Mouse (Mus musculus): ENCODE data around the gene Pax3.

Gene Pax3

DNA sequence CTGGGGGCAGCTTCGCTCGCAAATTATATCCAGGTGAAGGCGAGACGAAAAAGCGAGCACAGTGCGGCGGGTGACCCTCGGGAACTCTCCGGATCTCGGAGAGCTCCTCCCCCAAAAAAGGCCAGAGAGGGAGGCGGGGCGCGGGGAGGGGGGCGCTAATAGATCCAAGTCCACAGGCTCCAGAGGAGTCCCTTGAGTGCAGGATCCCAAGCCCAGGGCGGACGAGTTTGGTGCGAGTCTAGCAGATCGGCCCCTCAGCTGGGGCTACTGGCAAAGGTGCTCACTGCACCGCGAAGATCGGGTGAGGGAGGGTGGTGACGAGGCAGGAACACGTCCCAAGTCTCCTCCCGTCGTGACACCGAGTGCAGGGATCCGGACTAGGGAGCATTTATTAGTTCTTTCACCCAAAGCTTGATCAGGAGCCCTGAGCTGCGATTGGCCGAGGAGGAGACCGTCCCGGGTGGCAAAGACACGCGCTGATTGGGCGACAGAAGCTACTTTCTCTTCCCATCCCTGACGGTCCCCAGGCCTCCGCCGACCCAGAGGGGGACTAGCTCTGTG is at the start of gene Pax3:
Gene Pax3 (minus strand): TSS at position 384 of the 561 bp plus-strand sequence.
- peak in 1 of 2 experiments; percentile 45 for DNase-seq

DNA sequence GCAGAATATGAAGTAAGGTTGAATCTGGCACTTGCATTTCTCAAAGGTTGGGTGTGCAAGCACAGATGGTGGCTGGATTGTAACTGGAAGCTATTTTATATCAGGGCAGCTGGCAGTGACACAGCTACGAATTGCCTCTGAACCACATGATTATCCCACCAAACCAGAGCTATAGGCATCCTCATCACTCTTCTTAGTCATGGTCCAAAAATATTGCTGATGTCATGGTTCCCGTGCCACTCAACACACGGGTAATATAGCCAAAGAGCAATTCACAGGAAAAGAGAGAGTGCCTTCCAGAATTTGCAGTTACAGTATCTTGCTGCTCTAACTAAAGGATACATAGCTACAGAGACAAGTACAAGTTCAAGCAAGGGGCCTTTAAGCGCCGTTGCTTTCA is 37.4 kb upstream of the Pax3 start:
- no peak for DNase-seq

DNA sequence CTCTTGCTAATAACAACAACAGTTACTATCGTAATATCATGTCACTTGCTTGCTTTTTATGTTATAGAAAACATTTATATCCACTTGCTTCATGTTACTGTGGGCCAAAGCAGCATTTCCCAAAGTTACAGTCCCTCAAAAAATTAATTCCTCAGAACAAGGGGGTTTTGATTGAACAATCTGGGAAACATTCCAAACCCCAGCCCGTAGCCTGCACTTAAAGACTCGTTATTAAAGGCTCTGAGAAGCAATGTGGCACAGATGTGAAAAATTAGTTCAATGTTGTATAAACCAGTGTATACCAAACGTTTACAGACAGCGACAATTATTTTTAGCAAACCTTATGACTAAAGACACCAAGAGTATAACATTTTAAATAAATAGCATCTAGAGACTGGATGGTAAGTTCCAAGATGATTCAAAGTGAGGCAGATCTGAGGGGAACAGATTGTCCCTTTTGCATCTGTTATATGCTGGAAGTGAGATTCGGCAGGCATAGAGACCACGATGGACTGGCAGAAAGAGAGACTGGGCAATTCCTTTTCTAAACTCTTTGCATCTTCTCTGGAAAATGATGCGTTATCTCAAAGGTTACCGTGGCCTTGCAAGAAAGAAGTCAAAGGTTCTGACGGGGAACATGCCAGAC is 35.1 kb upstream of the Pax3 start:
- DNase-seq, result no peak

DNA sequence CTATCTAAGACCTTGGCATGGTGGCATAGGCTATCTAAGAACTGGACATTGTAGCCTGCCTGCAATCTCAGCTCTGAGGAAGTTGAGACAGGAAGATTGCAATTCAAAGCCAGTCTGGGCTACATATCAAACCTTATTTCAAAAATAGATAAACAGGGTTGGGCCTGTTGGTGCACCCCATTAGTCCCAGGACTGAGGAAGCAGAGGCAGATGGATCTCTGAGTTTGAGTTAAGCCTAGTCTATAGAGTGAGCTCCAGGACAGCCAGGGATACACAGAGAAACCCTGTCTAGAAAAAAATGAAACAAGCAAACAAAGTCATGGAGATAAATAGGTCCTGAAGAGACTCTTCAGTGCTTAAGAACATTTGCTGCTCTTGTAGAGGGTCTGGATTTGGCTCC is 32.9 kb upstream of the Pax3 start:
- DNase-seq, result no peak

DNA sequence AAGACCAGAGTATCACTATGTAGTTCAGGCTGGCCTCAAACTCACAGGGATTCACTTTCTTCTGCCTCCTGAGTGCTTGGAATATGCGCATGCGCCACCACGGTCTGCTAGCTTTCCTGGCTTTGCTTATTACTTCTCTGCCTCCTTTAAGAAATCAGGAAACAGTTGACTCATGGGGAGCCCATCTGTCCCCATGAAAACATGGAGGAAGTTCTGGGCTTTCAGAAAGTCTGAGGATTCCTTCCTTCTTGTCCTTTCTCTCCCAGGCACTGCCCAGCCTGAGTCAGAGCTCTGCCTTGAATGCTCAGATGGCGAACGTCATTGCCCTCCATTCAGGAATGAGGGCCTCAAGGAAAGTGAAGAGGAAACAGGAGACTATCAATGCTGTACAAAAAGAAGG is 31.8 kb upstream of the Pax3 start:
- no peak for DNase-seq

DNA sequence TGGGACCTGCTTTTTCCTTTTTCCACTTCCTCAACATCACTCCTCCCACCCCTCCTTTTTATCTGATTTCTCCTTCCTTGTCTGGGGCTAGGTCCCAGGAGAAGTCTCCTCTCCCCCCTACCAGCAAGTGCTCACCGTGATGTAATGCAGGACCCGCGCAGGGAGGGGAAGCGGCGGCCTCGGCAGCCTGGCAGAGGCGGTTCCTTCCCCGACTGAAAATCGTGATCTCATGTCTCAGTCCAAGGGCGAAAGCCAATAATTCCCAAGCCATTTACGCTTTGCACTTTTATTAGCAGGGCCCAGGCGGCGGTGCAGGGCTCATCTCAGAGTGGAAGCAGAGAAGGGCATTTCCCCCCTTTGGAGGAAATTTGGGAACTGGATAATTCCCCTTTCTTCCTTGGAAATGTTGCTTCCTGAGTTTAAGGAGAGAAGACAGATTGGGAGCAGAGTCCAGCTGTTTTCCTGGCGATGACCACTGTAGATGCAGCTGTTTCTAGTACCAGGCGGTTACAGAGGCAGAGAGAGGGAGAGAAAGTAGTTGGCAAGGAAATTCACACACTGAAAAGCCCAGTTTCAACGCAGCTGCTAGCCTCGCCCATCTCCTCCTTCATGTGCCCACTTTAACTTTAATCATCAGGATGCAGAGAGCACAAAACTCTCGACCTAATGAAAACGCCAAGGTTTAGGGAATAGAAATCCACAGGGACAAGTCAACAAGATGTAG is 21.3 kb upstream of the Pax3 start:
- no peak for DNase-seq

DNA sequence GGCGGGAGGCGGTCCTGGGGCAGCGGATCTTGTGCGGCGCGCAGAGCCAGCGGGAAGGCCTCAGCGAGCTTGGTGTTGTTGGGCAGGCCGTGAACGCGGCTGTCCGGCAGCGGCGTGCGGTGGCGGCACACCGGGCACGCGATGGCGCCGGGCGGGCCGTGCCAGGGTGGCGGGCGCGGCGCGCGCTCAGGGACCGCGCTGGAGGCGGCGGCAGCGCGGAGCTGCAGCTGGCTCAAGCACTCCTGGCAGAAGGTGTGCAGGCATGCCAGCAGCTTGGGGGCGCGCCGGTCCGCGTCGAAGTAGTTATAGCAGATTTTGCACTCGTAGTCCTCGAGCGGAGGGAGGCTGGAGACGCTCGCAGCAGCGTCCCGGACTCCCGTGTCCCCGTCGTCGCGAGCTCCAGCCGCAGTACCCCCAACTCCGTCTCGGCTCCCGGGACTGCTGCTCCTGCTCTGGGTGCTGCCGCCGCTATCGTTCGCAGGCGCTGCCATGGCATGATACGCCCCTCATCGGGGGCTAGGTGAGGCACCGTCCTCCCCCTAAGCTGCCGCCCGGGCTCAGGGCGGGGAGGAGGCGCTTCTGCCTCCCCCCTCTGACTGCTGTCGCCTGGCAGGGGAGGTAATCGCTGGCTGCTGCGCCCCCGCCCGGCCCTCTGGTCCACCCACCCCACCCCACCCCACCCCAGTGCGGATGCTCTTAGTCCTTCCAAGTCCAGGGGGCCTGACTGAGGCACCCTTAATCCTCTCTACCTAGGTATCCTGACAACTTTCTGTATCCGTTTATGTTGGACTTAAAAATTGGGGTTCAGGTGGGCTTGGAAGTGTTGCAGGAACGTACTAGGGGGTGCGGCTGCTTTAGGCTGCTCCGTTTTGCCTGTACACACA is 20.5 kb upstream of the Pax3 start:
- no peak for DNase-seq

DNA sequence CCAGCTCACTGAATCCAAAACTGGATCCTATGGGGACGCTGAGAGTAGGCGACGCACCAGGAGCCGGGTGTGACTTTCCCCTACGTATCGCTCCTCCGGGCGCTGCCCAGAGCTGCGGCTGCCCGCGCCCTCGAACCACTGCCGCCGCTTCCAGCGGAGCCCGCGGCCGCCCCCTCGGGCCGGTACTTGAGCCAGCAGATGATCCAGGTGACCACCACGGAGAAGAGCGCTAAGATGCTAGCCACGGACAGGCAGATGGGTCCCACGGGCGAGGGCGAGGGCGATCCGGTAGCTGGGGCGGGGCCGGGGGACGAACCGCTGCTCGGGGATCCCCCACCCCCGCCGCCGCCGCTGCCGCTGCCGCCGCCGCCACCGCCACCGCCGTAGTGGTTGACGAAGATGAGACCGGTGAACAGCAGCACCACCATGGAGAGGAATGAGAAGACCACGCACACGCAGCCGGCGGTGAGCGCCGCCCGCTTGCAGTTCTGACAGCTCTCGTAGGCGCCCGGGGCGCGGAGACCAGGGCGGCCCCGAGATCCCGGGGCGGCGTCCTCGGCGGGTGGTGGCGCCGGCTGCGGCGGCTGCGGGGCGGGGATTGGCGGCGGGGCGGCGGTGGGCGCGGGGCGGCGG is 19.7 kb upstream of the Pax3 start:
- no peak for DNase-seq

DNA sequence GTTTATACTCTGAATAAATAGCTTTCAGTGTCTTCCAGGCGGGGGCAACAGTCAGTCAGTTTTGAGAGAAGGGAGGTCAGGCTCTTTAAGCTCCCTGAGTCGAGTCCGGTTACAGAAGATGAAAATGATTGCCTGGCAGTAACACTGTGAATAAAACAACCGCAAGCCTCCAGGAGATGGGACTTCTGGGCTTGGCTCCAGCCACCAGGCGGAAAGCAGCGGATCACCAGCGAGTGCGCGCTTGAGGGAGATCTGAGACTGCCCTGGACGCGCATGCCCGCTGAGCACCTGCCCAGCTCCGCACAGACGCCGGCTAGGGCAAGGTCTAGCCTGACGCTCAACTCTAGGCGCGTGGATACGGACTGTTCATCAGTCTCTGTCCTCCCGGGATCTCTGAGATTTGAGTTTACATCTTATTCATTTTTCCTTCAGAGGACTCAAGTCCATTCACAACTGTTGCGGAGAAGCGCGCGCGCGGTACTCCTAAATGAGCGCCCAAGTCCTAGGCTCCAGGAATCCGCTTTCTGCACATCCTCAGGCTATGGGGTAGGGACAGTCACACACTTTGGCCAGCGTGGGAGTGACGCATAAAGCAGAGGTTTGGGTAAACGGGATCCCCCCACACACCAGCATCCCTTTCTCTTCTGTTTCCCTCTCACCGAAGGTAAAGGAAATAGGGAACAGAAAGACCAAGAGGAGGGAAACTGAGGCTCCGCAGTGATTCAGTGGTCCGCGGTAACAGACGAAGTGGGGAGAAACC is 19.0 kb upstream of the Pax3 start:
- DNase-seq, result peak in 1 of 2 experiments; percentile 41

DNA sequence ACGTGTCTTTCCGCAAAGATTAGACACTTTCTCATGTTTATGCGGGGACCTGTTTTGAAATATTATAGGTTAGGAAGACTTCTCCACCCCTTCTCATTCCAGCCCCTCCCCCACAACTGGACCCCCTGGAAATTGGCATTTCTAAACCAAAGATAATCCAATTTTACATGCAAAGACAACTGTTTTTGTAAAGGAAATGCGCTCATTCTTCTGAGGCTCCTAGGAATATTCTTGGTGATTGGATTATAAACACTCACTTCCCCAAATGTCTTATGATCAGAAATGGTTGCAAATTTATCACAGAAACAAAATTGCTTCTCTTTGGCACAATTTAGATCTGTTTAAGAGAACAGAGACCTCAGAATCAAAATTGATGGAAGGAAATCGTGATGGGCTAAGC is 14.1 kb upstream of the Pax3 start:
- no peak for DNase-seq

DNA sequence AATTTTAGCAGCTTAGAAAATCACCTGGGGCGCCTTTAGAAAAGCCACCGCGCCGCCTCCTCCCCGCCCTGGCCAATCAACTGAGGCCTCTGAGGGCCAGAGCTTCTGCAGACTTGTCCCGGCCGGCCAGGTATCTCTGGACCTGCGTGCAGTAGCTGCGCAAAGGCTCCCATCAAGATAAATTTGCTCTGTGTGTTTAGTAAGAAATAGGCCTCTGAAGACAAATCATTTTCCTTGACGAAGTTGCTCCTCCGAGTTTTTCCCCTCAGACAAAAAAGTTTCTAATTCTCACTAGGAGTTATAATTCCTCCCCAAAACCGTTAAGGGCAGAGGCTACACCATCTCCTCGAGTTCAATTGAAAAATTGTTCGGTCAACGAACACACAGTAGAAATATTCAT is 13.6 kb upstream of the Pax3 start:
- no peak for DNase-seq

DNA sequence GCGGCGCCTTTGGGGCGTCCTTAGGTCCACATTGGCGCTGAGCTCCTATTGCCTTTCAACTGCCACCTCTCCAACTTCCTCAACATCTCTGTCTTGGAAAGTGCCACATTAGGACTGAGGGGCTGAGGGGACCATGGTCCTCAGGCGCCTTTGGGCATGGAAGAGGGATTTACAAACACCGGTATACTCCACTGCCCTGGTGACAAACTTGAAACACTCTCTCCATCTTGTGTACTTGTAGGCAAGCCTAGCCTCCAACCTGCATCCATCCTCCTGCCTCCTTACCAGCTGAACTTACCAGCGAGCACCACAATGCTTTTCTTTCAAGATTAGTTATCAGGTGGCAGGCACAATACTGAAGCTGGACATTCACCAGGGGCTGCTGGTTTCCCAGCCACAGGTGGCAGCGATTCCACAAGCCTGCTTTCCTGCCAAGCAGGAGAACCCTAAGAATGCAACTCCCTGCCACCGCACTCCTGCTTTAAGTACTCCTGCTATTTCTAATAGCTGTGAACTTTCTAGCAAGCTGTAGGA is 11.4 kb upstream of the Pax3 start:
- no peak for DNase-seq

DNA sequence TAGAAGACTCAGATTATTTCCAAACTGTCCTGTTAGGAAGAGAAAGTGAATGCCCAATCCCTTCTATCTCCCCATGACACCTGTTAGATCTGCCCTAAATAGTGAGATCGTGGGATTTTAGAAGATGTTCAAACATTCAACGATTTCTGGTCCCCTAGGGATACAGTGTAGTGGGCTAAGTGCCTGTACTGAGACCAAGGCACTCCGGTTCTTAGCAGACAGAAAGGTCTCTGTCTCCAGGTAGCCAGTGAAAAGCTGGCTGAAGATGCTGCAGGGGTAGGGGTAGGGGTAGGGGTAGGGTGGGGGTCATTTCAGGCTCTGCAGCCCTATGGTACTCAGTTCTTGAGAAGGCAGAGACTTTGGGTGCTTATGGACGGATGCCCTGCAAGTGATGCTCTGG is 7.4 kb upstream of the Pax3 start:
- DNase-seq, result no peak

DNA sequence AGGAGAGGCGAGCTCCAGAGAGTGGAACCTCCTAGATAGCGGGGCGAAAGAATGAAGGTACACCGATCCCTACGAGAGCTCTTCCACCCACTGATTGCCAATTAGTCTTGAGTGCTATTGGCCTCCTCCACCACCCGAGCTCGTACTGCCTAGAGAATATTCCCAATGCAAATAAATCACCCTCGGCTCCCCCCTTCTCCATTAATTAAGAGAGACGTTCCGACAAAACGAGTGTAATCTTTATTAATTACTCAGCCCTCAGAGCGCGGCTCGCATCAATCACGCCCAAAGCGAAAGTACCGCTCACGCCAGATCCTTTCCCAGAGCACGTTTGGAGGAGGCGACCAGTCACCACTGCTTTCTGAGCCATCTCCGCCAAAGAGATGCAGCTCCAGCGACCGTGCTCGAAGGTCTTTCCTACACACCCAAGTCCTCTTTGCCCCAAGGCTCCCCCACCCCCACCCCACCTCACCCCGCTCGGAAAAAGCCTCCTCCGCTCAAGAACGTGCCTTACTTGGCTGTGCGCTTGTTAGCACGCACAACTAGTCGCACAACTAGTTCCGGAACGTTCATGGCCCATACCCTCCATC is 6.8 kb upstream of the Pax3 start:
- DNase-seq, result no peak

DNA sequence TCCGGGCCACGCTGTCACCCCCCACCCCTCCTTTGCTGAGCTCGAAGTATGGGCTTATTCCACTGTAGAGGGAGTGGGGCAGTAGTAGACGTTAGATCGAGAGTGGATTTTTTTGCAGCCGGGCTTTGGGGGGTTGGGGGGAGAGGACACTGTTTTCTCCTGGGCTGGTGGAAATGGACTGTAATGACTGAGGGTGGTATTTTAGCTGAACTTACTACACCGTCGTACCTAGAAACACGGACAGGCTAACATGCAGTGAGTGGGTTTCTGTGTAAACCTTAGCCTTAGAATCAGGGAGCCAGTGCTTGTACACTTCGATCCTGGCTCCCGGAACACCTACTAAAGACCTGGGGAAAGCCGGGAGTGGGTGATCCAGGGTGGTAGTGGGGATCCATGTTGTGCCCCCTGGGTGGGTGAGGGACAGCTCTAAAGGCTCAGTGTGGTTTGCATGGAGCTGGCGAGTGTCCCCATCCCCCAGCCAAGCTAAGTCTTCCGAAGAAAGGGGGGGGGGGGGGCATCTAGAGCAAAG is 6.2 kb upstream of the Pax3 start:
- DNase-seq, result no peak

DNA sequence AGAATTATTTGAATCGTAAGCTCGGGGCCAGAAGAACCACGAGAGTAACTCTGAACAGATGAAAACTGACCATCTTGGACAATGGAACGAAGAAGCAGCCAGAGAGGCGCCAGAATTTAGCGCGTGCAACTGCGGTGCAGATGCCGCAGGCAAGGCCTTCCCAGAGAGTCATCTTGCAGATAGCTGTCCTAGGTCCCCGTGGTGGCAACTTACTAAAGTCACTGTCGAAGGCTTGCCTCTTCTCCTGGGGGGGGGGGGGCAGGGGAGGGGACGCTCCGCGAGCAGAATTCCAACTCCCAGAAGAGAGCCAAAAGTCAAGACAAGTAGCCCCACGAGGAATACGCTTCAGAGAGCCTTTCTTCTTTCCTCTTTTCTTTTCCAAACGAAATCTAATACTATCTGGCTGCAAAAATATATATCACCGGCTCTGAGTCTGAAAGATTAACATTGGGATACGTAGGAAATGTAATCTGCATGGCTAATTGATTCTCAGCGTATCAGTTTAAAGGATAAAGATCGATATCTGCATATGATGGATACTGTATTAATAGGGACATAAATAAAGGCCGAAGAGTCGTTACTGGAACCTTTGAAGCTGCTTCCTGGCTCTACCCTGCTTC is 5.6 kb upstream of the Pax3 start:
- DNase-seq, result no peak

DNA sequence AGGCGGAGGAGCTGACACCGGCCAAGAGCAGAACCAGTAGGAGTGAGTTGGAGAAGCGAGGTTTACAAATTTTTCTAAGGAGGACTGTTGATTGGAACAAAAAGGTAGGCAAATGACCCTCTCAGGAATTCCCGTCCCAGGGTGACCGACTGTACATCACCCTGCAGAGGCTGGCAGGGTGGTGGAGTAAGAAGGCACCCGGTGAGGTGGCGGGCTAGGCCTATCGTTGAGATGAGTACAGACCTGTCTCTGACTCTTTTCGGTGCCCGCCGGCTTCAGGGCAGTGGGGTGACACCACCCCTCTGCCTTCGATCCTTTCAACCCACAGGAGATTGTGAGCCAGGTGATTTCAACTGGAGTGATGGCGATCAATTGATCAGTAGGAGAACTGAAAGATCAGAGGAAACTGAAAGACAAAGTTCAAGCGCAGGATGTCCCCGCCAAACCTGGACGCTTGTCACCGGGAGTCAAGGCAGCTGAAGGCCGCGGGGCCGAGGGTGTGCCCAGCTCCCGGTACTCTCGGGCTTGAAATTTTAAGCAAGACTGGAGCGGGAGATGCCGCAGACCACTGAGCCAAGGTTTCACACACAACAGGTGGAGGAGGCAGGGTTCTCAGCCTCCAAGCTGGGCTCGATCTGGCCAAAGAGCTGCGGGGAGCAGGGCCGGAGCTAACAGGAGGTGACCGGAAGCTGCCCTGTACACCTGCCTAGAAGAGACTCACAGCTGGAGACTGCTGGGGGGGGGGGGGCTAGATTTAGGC is 4.5 kb upstream of the Pax3 start:
- DNase-seq, result no peak

DNA sequence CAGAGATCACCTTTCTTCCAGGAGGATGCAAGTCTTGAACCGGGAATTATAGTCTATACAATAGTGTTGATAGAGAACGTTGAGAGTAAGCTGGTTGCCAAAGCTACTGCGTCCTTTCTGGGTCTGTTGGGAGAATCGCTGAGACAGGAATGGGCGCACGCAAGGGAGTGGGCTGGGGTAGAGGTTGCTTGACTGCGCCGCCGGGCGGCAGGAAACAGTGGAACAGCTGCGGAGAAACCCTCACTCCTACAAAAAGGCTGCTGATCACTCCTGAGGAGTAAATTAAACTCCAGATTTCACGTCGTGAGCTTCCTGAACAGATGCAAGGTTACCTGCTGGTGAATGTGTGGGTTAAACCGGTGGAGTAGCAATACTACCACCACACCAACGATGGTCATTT is 3.3 kb upstream of the Pax3 start:
- DNase-seq, result no peak

DNA sequence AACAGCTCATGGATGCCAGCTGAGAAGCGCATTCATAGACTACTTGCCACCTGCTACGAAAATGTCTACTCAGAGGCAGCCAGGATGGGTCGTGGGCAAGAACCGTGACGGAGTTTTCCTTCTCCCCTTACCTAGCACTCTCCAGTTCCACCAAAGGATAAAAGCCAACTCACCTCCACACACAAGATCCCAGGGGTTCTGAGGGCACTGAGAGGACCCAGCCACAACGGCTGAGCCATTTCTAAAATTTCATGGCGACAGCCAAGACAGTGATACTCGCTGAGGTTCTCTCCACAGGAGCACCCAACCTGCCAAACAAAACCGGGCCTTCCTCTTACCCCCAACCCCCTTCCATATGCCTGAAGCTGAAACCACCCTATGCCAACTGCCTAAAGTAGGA is 2.3 kb upstream of the Pax3 start:
- DNase-seq, result no peak
